Mouse (Mus musculus) liver, embryonic 15.5 days (tissue): ENCODE measurements at regions not wholly inside any gene's neighbourhood (a gene's known extent, or its start where the extent isn't known, plus 50 kb on each side); places are given as distances from the start of the nearest gene placed in this dataset.

Source experiments
- ATAC-seq: fragments of 200-750 bp; cut with Nextera tagmentation; 2 replicates; pipeline ENCODE4 v1.8.0; 2017; ENCODE audit warnings: moderate number of reproducible peaks, mild to moderate bottlenecking, moderate library complexity; ENCODE audit not compliant: insufficient read depth
- H3K27ac ChIP-seq: fragments of 300-500 bp; sonication (generic); replicated peaks from 2 replicates; pipeline ENCODE4 v1.5.1; 2015; ENCODE audit warnings: mild to moderate bottlenecking, inconsistent platforms
- H3K27me3 ChIP-seq: fragments of 300-500 bp; sonication (generic); 2 replicates; pipeline ENCODE4 v1.6.1; 2015; ENCODE audit warnings: mild to moderate bottlenecking, inconsistent platforms
- H3K36me3 ChIP-seq: fragments of 300-500 bp; sonication (generic); replicated peaks from 2 replicates; pipeline ENCODE4 v1.6.1; 2015; ENCODE audit warnings: moderate library complexity, mild to moderate bottlenecking, inconsistent platforms
- H3K4me1 ChIP-seq: fragments of 300-500 bp; sonication (generic); replicated peaks from 2 replicates; pipeline ENCODE4 v1.6.1; 2015; ENCODE audit warnings: inconsistent platforms
- H3K4me2 ChIP-seq: fragments of 300-500 bp; sonication (generic); 2 replicates; pipeline ENCODE4 v1.6.1; 2015; ENCODE audit warnings: moderate library complexity, mild to moderate bottlenecking, inconsistent platforms
- H3K4me3 ChIP-seq: fragments of 300-500 bp; sonication (generic); replicated peaks from 2 replicates; pipeline ENCODE4 v1.5.1; 2015; ENCODE audit warnings: mild to moderate bottlenecking, inconsistent platforms
- H3K9ac ChIP-seq: fragments of 300-500 bp; sonication (generic); 2 replicates; pipeline ENCODE4 v1.6.1; 2015; ENCODE audit warnings: moderate library complexity, mild to moderate bottlenecking, inconsistent platforms
- H3K9me3 ChIP-seq: fragments of 300-500 bp; sonication (generic); replicated peaks from 2 replicates; pipeline ENCODE4 v1.6.1; 2016; ENCODE audit warnings: inconsistent platforms
- WGBS: fragments of 180-500 bp; shearing (Covaris S2); methylation state at CpG from one replicate; pipeline ENCODE4 v1.1.7; 2015; ENCODE audit warnings: mixed read lengths; ENCODE audit not compliant: insufficient replicate concordance; 5-methylcytosine and 5-hydroxymethylcytosine counted together

DNA sequence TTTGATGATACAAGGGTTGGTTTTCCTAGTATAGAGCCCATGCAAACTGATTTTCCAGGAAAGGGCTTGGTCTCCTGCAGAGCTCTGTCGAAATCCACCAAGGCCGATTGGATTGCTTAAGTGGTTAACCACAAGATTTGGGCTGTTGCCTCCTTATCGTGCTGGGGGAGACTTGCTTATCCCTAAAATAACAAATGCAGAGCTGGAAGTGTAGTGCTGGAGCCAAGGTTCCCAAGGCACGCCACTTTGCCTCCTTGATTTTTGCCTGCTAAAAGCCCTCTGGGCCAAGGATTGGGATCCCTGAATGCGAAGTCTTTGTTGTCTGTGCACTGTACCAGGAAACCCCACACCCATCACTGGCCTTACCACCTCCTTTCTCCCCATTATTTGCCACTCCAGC, 52.8 kb upstream of the Tmem178 start:
- Histone ChIP-seq H3K4me1 (no peaks in the 10 kb centered on the region), H3K4me3 (no peak overlapping the region), H3K27me3 (no peaks in the 10 kb centered on the region), H3K27ac (no peak overlapping the region), H3K9ac (no peak overlapping the region), H3K36me3 (no peaks in the 10 kb centered on the region), H3K9me3 (no peaks in the 10 kb centered on the region), H3K4me2 (no peak overlapping the region)
- 14% methylated on average over 5 of the region's 5 CpGs for WGBS
- ATAC-seq, result no peak

DNA sequence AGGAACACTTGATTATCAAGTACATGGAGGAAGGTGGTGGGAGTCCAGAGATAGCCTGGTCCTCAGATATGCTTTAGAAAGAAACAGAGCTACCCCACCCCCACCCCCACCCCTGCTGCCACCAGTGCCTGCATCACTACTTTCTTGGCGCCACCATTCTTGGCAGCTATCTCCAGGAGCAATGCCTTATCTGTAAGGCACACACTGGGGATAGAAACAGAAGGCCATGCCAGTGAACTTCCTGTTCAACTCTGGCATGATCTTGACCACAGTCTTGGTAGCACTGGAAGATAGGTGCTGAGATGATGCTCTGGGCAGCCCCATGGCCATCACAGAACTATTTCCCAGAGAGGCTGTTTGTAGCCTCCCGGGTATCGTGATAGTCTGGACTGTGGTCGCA, 55.3 kb upstream of the Tmem178 start:
- 51% methylated on average over 4 of the region's 4 CpGs for WGBS
- no peaks in the 10 kb centered on the region for H3K4me1 ChIP-seq

GRCm38 (mm10) chr17:80887749-80888119, 56.7 kb upstream of the Tmem178 start:
- Histone ChIP-seq H3K9ac (no peak overlapping the region), H3K9me3 (no peaks in the 10 kb centered on the region), H3K27ac (no peak overlapping the region), H3K36me3 (no peaks in the 10 kb centered on the region), H3K4me3 (no peak overlapping the region), H3K27me3 (no peaks in the 10 kb centered on the region), H3K4me2 (no peak overlapping the region), H3K4me1 (no peaks in the 10 kb centered on the region)
- 44% methylated on average over 8 of the region's 8 CpGs for WGBS
- ATAC-seq, result no peak

More for the DNA sequence above, 55.3 kb upstream of the Tmem178 start:
- Histone ChIP-seq H3K36me3 (no peaks in the 10 kb centered on the region), H3K27ac (no peak overlapping the region), H3K9ac (no peak overlapping the region), H3K4me3 (no peak overlapping the region), H3K27me3 (no peaks in the 10 kb centered on the region), H3K4me2 (no peak overlapping the region), H3K9me3 (no peaks in the 10 kb centered on the region)
- no peak for ATAC-seq

DNA sequence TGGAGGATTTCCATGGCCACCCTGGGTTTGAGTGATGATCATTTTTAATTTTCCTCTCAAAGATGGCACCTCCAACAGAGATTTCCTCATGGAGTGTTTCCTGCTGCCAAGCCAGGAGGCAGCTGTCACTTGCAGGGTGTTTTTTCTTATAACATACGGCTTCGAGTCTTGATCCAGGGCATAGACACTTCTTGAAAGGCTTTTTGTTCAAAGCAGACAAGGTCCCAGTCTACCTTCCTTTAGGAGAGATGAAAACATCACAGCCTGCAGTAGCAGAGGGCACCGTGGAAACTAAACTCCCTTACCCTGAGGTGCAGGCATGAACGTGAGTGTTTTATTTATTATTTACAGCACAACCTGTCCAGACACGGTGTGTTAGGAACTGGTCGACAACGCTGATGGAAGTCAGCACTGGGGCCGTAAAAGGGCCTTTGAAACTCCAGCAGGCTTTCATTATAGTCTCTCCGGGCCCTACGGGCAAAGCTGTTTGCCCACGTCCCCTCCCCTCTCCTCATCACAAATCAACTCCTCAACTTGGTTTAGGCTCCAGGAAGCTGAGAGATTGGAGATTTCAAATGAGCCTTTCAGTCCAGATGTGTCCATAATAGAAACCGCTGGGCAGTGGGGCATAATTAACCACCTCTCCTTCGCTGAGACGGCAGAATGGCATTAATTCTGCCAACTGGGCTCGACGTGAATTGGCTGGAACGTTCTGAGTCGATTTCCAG, 57.2 kb upstream of the Tmem178 start:
- Histone ChIP-seq H3K4me1 (no peaks in the 10 kb centered on the region), H3K9me3 (no peaks in the 10 kb centered on the region), H3K36me3 (no peaks in the 10 kb centered on the region), H3K27me3 (no peaks in the 10 kb centered on the region), H3K27ac (no peak overlapping the region), H3K4me2 (no peak overlapping the region), H3K9ac (no peak overlapping the region), H3K4me3 (no peak overlapping the region)
- no peak for ATAC-seq
- 63% methylated on average over 18 of the region's 18 CpGs for WGBS

GRCm38 (mm10) chr17:80886211-80886701, 58.2 kb upstream of the Tmem178 start:
- 41% methylated on average over 3 of the region's 3 CpGs for WGBS
- no peak overlapping the region for H3K9ac ChIP-seq
- no peaks in the 10 kb centered on the region for H3K36me3 ChIP-seq
- H3K4me3 ChIP-seq, result no peak overlapping the region
- ATAC-seq, result no peak
- H3K9me3 ChIP-seq, result no peaks in the 10 kb centered on the region
- H3K4me2 ChIP-seq, result no peak overlapping the region
- no peaks in the 10 kb centered on the region for H3K27me3 ChIP-seq
- H3K4me1 ChIP-seq, result no peaks in the 10 kb centered on the region
- no peak overlapping the region for H3K27ac ChIP-seq

DNA sequence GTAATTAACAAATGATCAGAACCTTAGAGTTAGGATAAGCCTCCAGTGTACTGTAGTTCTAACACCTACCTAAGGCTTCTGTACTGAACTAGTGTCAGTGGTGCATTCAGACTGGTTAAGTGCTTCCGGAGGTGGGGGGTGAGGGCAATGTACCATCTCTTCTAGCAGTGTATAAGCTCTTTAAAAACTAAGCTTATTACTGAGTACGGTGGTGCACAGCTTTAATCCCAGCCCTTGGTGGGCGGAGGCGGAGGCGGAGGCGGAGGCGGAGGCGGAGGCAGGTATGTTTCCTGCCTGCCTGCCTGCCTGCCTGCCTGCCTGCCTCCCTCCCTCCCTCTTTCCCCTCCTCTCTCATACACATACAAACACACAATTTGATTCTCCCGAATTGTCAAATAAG, 58.7 kb upstream of the Tmem178 start:
- Histone ChIP-seq H3K27me3 (no peaks in the 10 kb centered on the region), H3K27ac (no peak overlapping the region), H3K36me3 (no peaks in the 10 kb centered on the region), H3K9me3 (no peaks in the 10 kb centered on the region), H3K4me3 (no peak overlapping the region), H3K4me2 (no peak overlapping the region), H3K4me1 (no peaks in the 10 kb centered on the region), H3K9ac (no peak overlapping the region)
- 70% methylated on average over 9 of the region's 9 CpGs for WGBS
- no peak for ATAC-seq

GRCm38 (mm10) chr17:80884886-80885285, 59.5 kb upstream of the Tmem178 start:
- no peak overlapping the region for H3K4me3 ChIP-seq
- no peak overlapping the region for H3K4me2 ChIP-seq
- no peaks in the 10 kb centered on the region for H3K27me3 ChIP-seq
- H3K27ac ChIP-seq, result no peak overlapping the region
- 59% methylated on average over 2 of the region's 2 CpGs for WGBS
- no peak overlapping the region for H3K9ac ChIP-seq
- H3K4me1 ChIP-seq, result no peaks in the 10 kb centered on the region
- ATAC-seq, result no peak
- no peaks in the 10 kb centered on the region for H3K9me3 ChIP-seq
- H3K36me3 ChIP-seq, result no peaks in the 10 kb centered on the region

DNA sequence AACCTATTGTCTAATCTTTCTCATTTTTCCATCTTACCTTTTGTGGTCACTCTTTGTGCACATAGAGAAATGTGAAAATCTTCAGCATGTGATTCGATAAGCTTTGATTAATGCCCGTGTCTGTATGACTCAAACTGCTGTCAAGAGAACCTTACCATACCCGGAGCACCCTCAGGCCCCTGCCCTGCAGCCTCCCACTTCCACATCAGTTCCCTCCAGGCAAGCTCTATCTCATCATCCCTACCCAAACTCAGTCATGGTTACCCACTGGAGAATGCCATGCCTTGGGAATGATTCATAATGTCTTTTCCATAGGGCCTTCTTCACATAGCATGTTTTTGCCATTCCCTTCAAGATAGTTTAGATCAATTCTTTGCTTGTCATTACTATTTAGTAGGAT, 62.0 kb upstream of the Tmem178 start:
- no peak overlapping the region for H3K27ac ChIP-seq
- no peaks in the 10 kb centered on the region for H3K36me3 ChIP-seq
- 63% methylated on average over 3 of the region's 3 CpGs for WGBS
- H3K9ac ChIP-seq, result no peak overlapping the region
- no peaks in the 10 kb centered on the region for H3K4me1 ChIP-seq
- no peaks in the 10 kb centered on the region for H3K27me3 ChIP-seq
- no peak overlapping the region for H3K4me2 ChIP-seq
- H3K4me3 ChIP-seq, result no peak overlapping the region
- no peak for ATAC-seq
- no peaks in the 10 kb centered on the region for H3K9me3 ChIP-seq

- H3K27me3 ChIP-seq, result no peaks in the 10 kb centered on the region
- no peak overlapping the region for H3K27ac ChIP-seq
- H3K4me1 ChIP-seq, result no peaks in the 10 kb centered on the region
- H3K9ac ChIP-seq, result no peak overlapping the region
- ATAC-seq, result no peak
- whole genome bisulfite sequencing, result 54% methylated on average over 4 of the region's 4 CpGs
- H3K4me2 ChIP-seq, result no peak overlapping the region
- H3K9me3 ChIP-seq, result no peaks in the 10 kb centered on the region
- H3K36me3 ChIP-seq, result no peaks in the 10 kb centered on the region
- H3K4me3 ChIP-seq, result no peak overlapping the region
Observed at GRCm38 (mm10) chr17:80880325-80880724, 64.1 kb upstream of the Tmem178 start.

GRCm38 (mm10) chr17:80875352-80876044, 68.9 kb upstream of the Tmem178 start:
- WGBS, result 40% methylated on average over 7 of the region's 7 CpGs
- ATAC-seq, result no peak
- Histone ChIP-seq H3K36me3 (no peaks in the 10 kb centered on the region), H3K4me3 (no peak overlapping the region), H3K4me2 (no peak overlapping the region), H3K27ac (no peak overlapping the region), H3K4me1 (no peaks in the 10 kb centered on the region), H3K9ac (no peak overlapping the region), H3K9me3 (no peaks in the 10 kb centered on the region), H3K27me3 (no peaks in the 10 kb centered on the region)

GRCm38 (mm10) chr17:80870965-80871364, 73.5 kb upstream of the Tmem178 start:
- no peak overlapping the region for H3K4me3 ChIP-seq
- no peak overlapping the region for H3K4me2 ChIP-seq
- no peak overlapping the region for H3K27ac ChIP-seq
- H3K27me3 ChIP-seq, result no peaks in the 10 kb centered on the region
- no peaks in the 10 kb centered on the region for H3K36me3 ChIP-seq
- H3K9me3 ChIP-seq, result no peaks in the 10 kb centered on the region
- no peak for ATAC-seq
- H3K4me1 ChIP-seq, result no peaks in the 10 kb centered on the region
- 67% methylated on average over 4 of the region's 4 CpGs for WGBS
- no peak overlapping the region for H3K9ac ChIP-seq
